Mouse (Mus musculus) E14TG2a.4 (cell line): ENCODE measurements around the gene Slc25a39.

Source experiments
- CTCF ChIP-seq: conservative IDR thresholded peaks from 2 replicates; pipeline ENCODE4 v1.5.1; 2014; ENCODE audit warnings: low read length
- NANOG ChIP-seq: IDR thresholded peaks from 2 replicates; pipeline ENCODE4 v1.6.1; 2014; ENCODE audit warnings: borderline replicate concordance, low read length, mixed read lengths

GRCm38 (mm10) chr11:102364570-102365371 lies 43.0 kb downstream of the Slc25a39 start:
- TF ChIP-seq CTCF: no peak
- no peak for TF ChIP-seq NANOG
